Mouse (Mus musculus) MEL (cell line): ENCODE data around the gene Iba57. TPM values are rescaled to one million over a fixed set of nuclear protein-coding genes. Genes with fewer than 3 reads are reported as not detected.
A peak's percentile ranks its signal among the peaks of the same experiment; 100 is the strongest.

Experiments used
- DNase-seq: peaks from one replicate; pipeline ENCODE4 v3.0.0; 2011; ENCODE audit warnings: low read depth, low spot score
- H3K27ac ChIP-seq: 2 replicates; pipeline ENCODE4 v1.5.1; 2012; ENCODE audit warnings: low read depth, mild to moderate bottlenecking, control low read depth, low read length, moderate library complexity; ENCODE audit not compliant: control insufficient read depth
- H3K27me3 ChIP-seq, 2 experiments: fragments of 150-350 bp in 1 of 2; sonication (generic) in 1 of 2; 2 replicates each; pipeline ENCODE4 v1.6.1; 2012; ENCODE audit warnings: low read length in 2 of 2, mild to moderate bottlenecking in 2 of 2, improper control_type of control experiment in 1 of 2, moderate library complexity in 1 of 2; ENCODE audit not compliant: insufficient read depth in 2 of 2, control insufficient read depth in 1 of 2
- H3K36me3 ChIP-seq, 2 experiments: 2 replicates each; pipeline ENCODE4 v1.6.1; 2012 to 2014; ENCODE audit warnings: low read length in 2 of 2, improper control_type of control experiment in 1 of 2, inconsistent platforms in 1 of 2, mild to moderate bottlenecking in 1 of 2; ENCODE audit not compliant: insufficient read depth in 2 of 2, control insufficient read depth in 1 of 2
- H3K4me1 ChIP-seq, 2 experiments: fragments of 150-350 bp in 1 of 2; sonication (generic) in 1 of 2; 2 replicates each; pipeline ENCODE4 v1.6.1; 2012; ENCODE audit warnings: low read length in 2 of 2, improper control_type of control experiment in 1 of 2, mild to moderate bottlenecking in 1 of 2; ENCODE audit not compliant: insufficient read depth in 2 of 2, control insufficient read depth in 1 of 2
- H3K4me3 ChIP-seq, 2 experiments: fragments of 150-350 bp in 1 of 2; sonication (generic) in 1 of 2; 2 replicates each; pipeline ENCODE4 v1.5.1; 2012; ENCODE audit warnings: low read depth in 2 of 2, low read length in 2 of 2, mild to moderate bottlenecking in 2 of 2, moderate library complexity in 2 of 2, control low read depth in 1 of 2, improper control_type of control experiment in 1 of 2; ENCODE audit not compliant: control insufficient read depth in 1 of 2, insufficient read depth in 1 of 2
- H3K79me2 ChIP-seq: 2 replicates; pipeline ENCODE4 v1.6.1; 2012; ENCODE audit warnings: mild to moderate bottlenecking, low read length, moderate library complexity; ENCODE audit not compliant: control insufficient read depth, poor library complexity, insufficient read depth
- H3K9ac ChIP-seq: 2 replicates; pipeline ENCODE4 v1.6.1; 2012; ENCODE audit warnings: low read depth, mild to moderate bottlenecking, control low read depth, low read length, moderate library complexity; ENCODE audit not compliant: control insufficient read depth, poor library complexity, severe bottlenecking
- H3K9me3 ChIP-seq: fragments of 150-350 bp; sonication (generic); replicated peaks from 2 replicates; pipeline ENCODE4 v1.6.1; 2012; ENCODE audit warnings: mild to moderate bottlenecking, low read length, improper control_type of control experiment, moderate library complexity; ENCODE audit not compliant: insufficient read depth
- BHLHE40 ChIP-seq: IDR thresholded peaks from 2 replicates; pipeline ENCODE4 v1.6.1; 2012; ENCODE audit warnings: low read depth, mild to moderate bottlenecking, inconsistent platforms, low read length, improper control_type of control experiment, borderline replicate concordance
- GATA1 ChIP-seq: IDR thresholded peaks from 2 replicates; pipeline ENCODE4 v1.6.1; 2011; ENCODE audit warnings: low read depth, low read length, improper control_type of control experiment
- JUND ChIP-seq: IDR thresholded peaks from 2 replicates; pipeline ENCODE4 v1.6.1; 2011; ENCODE audit warnings: low read depth, mild to moderate bottlenecking, improper control_type of control experiment, low read length
- MAFK ChIP-seq: IDR thresholded peaks from 2 replicates; pipeline ENCODE4 v1.6.1; 2011; ENCODE audit warnings: low read depth, mild to moderate bottlenecking, low read length, improper control_type of control experiment, borderline replicate concordance
- MAZ ChIP-seq: IDR thresholded peaks from 2 replicates; pipeline ENCODE4 v1.6.1; 2012; ENCODE audit warnings: low read depth, mild to moderate bottlenecking, inconsistent platforms, low read length, improper control_type of control experiment
- MYC ChIP-seq: IDR thresholded peaks from 2 replicates; pipeline ENCODE4 v1.6.1; 2011; ENCODE audit warnings: low read depth, mild to moderate bottlenecking, low read length, improper control_type of control experiment, moderate library complexity
- NELFE ChIP-seq: IDR thresholded peaks from 2 replicates; pipeline ENCODE4 v1.6.1; 2011; ENCODE audit warnings: low read depth, low read length, improper control_type of control experiment
- POLR2A ChIP-seq, 2 experiments: IDR thresholded peaks; 2 replicates each; pipeline ENCODE4 v1.6.1; 2011 to 2012; ENCODE audit warnings: low read length in 2 of 2, mild to moderate bottlenecking in 2 of 2, control low read depth in 1 of 2, improper control_type of control experiment in 1 of 2, low read depth in 1 of 2, moderate library complexity in 1 of 2; ENCODE audit not compliant: control insufficient read depth in 1 of 2, insufficient read depth in 1 of 2, poor library complexity in 1 of 2
- POLR2AphosphoS2 ChIP-seq: IDR thresholded peaks from 2 replicates; pipeline ENCODE4 v1.6.1; 2011; ENCODE audit warnings: low read length, improper control_type of control experiment
- POLR2AphosphoS5 ChIP-seq: IDR thresholded peaks from 2 replicates; pipeline ENCODE4 v1.6.1; 2012; ENCODE audit warnings: low read depth, borderline replicate concordance, mild to moderate bottlenecking, inconsistent platforms, low read length, moderate library complexity, mixed read lengths
- SIN3A ChIP-seq: IDR thresholded peaks from 2 replicates; pipeline ENCODE4 v1.6.1; 2012; ENCODE audit warnings: low read length, improper control_type of control experiment, inconsistent platforms
- TAL1 ChIP-seq: IDR thresholded peaks from 2 replicates; pipeline ENCODE4 v1.6.1; 2012; ENCODE audit warnings: mild to moderate bottlenecking, inconsistent platforms, low read length, moderate library complexity, mixed read lengths
- TCF12 ChIP-seq: IDR thresholded peaks from 2 replicates; pipeline ENCODE4 v1.6.1; 2014; ENCODE audit warnings: low read depth, mild to moderate bottlenecking, inconsistent platforms, low read length, improper control_type of control experiment, moderate library complexity
- UBTF ChIP-seq: IDR thresholded peaks from 2 replicates; pipeline ENCODE4 v1.6.1; 2012; ENCODE audit warnings: low read depth, mild to moderate bottlenecking, inconsistent platforms, low read length, improper control_type of control experiment, moderate library complexity, borderline replicate concordance; ENCODE audit not compliant: insufficient read depth
- USF1 ChIP-seq: IDR thresholded peaks from 2 replicates; pipeline ENCODE4 v1.6.1; 2014; ENCODE audit warnings: low read depth, mild to moderate bottlenecking, inconsistent platforms, low read length, improper control_type of control experiment, moderate library complexity
- USF2 ChIP-seq, 2 experiments: IDR thresholded peaks; 2 replicates each; pipeline ENCODE4 v1.6.1; 2011 to 2012; ENCODE audit warnings: improper control_type of control experiment in 2 of 2, low read length in 2 of 2, borderline replicate concordance in 1 of 2, inconsistent platforms in 1 of 2, low read depth in 1 of 2, mild to moderate bottlenecking in 1 of 2; ENCODE audit not compliant: insufficient read depth in 1 of 2
- ZC3H11A ChIP-seq: IDR thresholded peaks from 2 replicates; pipeline ENCODE4 v1.6.1; 2012; ENCODE audit warnings: low read depth, mild to moderate bottlenecking, inconsistent platforms, low read length, improper control_type of control experiment
- ZKSCAN1 ChIP-seq: IDR thresholded peaks from 2 replicates; pipeline ENCODE4 v1.6.1; 2012; ENCODE audit warnings: low read depth, mild to moderate bottlenecking, inconsistent platforms, low read length, improper control_type of control experiment, moderate library complexity
- polyA plus RNA-seq, 2 experiments: library from polyadenylated mRNA; stranded (reverse) in 1 of 2; unstranded in 1 of 2; fragments of >175 nt in 1 of 2; fragments of >200 nt in 1 of 2; gene quantifications; 2 replicates each; pipeline versions ENCODE4 v1.2.1 to v1.2.4; 2012; ENCODE audit warnings: low replicate concordance in 2 of 2, low read depth in 1 of 2; ENCODE audit not compliant: insufficient read length in 2 of 2, insufficient read depth in 1 of 2, missing spikeins in 1 of 2
- total RNA-seq: library from RNA; depleted of rRNA; stranded (reverse); fragments of 300-350 nt; gene quantifications from 2 replicates; pipeline ENCODE4 v1.2.3, GENCODE M21; 2012

Iba57 gene
- total and polyA plus RNA-seq, 3 experiments, result 14.7 to 18.8 TPM; not detected in 1

GRCm38 (mm10) chr11:59163255-59164236 lies at the start of gene Iba57 (continued):
- TF ChIP-seq UBTF (no peak), SIN3A (peak; percentile 90), GATA1 (peak; percentile 30; the same call in 1 of the 2 replicates), JUND (no peak), TAL1 (peak; percentile 75), POLR2AphosphoS5 (no peak)
- TF ChIP-seq, all 39 proteins: peak for 28

DNA sequence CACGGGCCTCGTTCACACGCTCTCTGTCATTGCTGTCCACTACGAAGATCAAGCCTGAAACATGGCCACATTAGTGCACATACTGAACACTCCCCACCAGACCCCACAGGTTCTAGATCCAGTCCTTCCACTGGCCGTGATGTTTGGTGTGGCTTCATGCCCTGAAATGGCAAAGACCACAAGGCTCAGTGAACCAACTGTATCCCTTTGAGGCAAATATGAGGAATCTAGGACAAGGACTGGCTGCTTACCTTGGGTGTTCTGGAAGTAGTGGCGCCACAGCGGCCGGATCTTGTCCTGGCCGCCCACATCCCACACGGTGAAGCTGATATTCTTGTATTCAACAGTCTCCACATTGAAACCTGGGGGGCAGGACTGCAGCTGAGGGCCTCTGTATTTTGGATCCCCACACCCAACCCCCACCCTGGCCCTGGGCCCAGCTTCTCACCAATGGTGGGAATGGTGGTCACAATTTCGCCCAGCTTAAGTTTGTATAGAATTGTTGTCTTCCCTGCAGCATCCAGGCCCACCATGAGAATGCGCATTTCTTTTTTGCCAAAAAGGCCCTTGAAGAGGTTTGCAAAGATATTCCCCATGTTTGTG lies 49.5 kb upstream of the Iba57 start:
- Histone ChIP-seq H3K79me2 (peaks cover 58% of the 10 kb centered on the region), H3K9me3 (no peaks in the 10 kb centered on the region), H3K4me1 (peaks cover 20 to 29% of the 10 kb centered on the region in 2 experiments), H3K36me3 (peaks cover 35 to 62% of the 10 kb centered on the region in 2 experiments), H3K9ac (no peak overlapping the region), H3K4me3 (no peak overlapping the region), H3K27ac (no peak overlapping the region), H3K27me3 (no peaks in the 10 kb centered on the region)
- no peak for TF ChIP-seq SIN3A
- no peak for TF ChIP-seq TAL1
- TF ChIP-seq POLR2A (IDR thresholded peaks at IDR 0.05; ENCODE audit: control insufficient read depth in 1 of 2, insufficient read depth in 1 of 2, low read depth in 1 of 2, low read length in 2 of 2, poor library complexity in 1 of 2), result 0 out of 4 replicates have a peak, but pooled peaks of 1 of the 2 experiments have one; percentile 12
- 0 out of 2 replicates have a peak, but pooled peaks have one; percentile 7 for TF ChIP-seq POLR2AphosphoS2
- no peak for TF ChIP-seq NELFE
- TF ChIP-seq JUND, result no peak
- TF ChIP-seq BHLHE40, result no peak
- TF ChIP-seq ZC3H11A, result no peak
- TF ChIP-seq ZKSCAN1, result no peak
- TF ChIP-seq MAFK, result no peak
- no peak for TF ChIP-seq TCF12
- TF ChIP-seq MYC, result no peak
- no peak for TF ChIP-seq USF1
- no peak for TF ChIP-seq USF2 (IDR thresholded peaks at IDR 0.05; ENCODE audit: borderline replicate concordance in 1 of 2, insufficient read depth in 1 of 2, low read depth in 1 of 2, low read length in 2 of 2)
- no peak for TF ChIP-seq MAZ
- DNase-seq, result no peak
